Mouse (Mus musculus) T-cell, adult 66 days (primary cell): ENCODE measurements around the gene Dmac1. TPM values are rescaled to one million over a fixed set of nuclear protein-coding genes. Genes with fewer than 3 reads are reported as not detected.

Experiments used
- total RNA-seq, 2 experiments: library from RNA; stranded (reverse); gene quantifications; 3 replicates in 1 of 2; 4 replicates in 1 of 2; pipeline ENCODE4 v1.2.4; 2023

Gene Dmac1
- total RNA-seq, result 10 to 100 TPM; 39.7 to 50.2 TPM

DNA sequence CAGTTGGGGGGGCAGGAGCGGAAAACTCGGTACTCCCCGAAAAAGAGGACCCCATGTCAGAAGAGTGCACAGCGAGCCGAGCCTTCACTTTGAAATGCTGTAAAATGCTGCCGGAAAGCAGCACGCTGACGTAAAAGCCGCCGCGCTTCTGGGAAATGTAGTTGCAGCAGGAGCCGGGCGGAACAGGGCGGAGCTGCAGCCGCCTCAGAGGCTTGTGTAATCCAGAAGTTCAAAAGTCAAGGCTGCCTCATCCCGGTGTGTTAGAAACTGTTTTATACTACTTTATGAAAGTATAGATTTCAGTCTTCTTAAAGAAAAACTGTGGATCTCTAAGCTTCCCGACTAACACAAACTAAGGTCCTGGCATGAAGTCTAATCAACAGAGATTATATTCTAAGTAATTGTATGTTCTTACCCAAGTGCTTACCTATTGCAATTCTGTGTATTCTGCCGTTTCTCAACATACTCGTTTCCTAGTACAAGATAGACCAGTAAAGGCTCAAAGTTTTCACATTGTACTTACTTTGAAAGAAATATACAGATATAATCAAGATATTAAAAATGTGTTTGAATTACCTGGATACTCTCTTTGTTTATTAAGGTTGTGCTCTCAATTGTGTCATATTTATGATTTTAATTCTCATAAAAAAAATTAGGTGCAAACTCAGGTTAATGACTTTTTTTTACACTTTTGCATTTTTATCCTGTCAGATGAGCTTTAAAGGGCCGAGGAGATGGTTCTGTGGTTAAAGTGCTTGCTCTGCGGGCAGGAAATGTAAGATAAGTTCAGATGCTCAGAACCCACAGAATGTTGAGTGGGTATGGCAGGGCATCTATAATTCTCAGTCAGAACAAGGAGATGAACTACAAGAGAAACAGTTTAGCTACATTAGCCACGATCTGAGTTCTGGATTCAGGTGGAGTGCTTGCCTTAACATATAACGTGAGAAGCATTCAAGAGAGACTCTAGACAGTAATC, at the start of gene Dmac1:
Dmac1 (minus strand) TSS at position 109 of the 979 bp plus-strand sequence.

